Mouse (Mus musculus) cerebellum, postnatal 25 days (tissue): ENCODE measurements at regions not wholly inside any gene's neighbourhood (a gene's known extent, or its start where the extent isn't known, plus 50 kb on each side); places are given as distances from the start of the nearest gene placed in this dataset.

Experiments used
- DNase-seq, 2 experiments: peaks; one replicate each; pipeline ENCODE4 v3.0.0; 2021; ENCODE audit warnings: mixed read lengths in 2 of 2

DNA sequence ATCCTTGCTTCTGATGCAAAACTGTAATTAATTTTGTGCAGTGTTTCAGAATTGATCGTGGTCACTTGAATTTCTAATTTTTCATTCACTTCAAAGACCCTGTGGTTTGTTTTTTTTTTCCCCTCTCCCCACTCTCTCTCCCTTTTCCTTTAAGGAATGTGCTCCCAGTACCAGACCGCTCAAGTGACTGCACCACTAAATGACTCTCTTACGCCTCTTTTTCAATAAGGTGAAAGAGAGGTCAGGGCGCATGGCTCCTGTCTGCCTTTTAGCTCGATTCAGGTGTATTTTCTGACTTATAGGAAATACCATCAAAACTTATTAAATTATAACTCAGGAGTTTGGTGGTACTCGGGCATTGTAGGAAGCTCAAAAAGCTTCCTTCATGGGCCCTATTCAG is 146.0 kb upstream of the Zfp507 start:
- DNase-seq, result no peak

DNA sequence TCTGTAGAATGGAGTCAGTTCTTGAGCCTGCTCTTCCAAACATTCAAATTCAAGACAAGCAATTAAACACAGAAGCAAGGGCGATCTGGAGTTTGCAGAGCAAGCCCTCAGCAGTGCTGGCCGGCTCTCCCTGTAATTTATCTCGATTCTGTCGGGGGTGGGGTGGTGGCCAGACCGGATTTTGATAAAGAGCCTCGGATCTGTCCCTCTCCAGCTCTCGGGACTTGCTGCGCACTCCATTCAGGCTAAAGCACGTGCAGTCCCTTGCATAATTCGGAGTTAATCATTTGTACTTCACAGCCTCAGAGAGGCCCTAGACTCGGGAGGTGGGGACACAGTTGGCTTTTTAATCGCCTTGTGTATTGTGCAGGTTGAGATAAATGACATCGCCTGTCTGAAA is 145.6 kb upstream of the Zfp507 start:
- no peak for DNase-seq

DNA sequence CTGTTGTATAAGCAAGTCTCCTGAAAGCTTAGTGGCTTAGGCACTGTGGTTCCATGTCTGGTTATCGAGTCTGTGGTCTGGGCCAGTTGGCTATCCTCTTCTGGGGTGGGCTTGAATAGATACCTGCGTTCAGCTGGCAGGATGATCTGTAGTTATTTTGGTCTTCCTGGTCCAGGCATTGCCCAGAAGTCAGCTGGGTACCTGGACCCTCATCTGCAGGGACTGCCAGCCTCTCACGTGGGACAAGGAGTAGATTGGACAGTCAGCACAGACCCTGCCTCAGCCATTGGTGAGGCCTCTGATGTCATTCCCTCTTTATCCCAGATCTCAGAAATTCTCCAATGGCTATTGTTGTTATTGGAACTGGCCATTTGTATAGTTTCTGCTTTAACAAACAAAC is 138.3 kb upstream of the Zfp507 start:
- DNase-seq, result no peak

DNA sequence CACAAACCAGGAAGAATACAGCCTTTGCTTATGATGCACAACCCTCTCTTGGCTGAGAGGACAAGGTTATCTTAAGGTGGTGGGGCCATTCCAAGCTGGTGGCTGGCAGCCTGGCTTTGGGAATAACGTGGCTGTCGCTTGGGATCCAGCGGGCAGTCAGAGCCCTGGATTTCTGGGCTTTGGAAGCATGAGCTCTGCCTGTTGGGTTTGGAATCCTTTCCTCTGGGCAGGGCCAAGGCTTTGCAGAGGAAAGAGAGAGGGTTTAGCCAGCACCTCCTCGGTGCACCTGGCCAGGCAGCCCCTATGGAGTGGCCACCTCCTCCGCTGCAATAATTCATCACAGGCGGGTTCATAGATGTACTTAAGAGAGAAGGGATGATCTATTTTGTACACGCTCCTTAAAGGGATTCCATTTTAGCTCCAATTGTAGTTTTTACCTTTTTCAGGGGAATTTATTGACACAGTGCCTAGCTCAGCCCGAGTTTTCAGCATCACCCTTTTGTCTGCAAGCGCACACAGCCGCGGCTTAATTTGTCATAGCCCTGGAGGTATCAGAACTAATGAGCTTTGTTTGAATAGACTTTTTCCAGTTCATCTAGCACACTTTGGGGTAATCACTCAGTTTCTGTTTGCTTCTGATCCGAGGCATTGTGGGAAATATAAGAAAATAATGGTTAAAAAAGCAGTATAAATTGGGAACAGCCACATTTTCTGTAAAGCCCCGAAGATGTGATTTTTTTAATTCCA is 135.5 kb upstream of the Zfp507 start:
- DNase-seq, result no peak

DNA sequence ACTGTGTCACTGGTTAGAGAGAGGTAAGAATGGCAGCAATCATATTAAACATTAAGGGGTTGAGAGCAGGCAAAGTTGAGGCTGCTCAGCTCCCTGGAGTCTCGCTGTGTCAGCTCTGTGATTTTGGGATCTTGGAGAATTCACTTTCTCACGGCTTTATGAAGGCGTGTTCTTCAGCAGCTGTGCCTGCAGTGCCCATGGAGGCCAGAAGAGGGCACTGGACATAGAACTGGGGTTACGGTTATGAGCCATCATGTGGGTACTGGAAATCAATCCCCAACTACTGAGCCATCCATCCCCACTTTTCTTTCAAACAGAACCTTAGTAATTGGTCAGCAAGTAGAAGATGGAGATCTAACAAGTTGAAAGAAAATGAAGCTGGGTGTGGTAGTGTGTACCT is 123.9 kb upstream of the Zfp507 start:
- DNase-seq, result no peak

DNA sequence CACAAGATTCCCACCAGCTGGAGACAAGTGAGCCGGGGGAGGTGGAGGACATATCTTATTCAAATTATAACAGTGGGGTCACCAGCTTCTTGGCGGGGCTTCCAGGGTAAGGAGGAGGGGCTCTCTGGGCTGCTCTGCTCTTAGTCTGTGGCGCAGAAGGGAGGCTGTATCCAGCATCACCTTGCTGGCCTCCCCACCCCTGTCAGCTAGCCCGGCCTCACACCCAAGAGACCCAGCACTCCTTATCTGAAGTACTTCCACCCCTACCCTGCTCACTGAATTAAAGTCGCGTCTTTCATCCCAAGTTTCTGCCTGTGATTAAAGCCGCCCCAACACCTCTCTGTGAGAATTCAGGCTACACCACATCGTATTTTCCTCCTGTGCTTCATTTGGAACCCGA is 119.8 kb upstream of the Zfp507 start:
- no peak for DNase-seq

DNA sequence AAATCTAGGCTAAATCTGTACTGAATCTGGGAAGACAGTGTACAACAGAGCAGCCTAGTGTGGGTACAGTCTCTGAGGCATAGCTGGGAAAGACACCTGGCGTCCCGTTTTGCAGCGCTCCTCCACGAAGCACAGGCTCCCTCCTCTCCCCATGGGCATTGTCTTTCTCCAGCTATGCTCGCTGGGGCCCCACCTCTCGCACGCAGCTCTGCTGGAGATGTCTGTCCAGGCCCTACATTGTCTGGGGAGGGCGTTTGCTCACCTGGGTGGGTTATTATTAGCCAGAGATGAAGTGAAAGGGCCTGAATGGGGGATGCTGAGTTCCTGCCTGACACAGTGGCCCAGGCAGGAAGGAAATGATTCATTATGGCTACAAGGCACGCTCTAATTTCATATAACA is 118.1 kb upstream of the Zfp507 start:
- no peak for DNase-seq

DNA sequence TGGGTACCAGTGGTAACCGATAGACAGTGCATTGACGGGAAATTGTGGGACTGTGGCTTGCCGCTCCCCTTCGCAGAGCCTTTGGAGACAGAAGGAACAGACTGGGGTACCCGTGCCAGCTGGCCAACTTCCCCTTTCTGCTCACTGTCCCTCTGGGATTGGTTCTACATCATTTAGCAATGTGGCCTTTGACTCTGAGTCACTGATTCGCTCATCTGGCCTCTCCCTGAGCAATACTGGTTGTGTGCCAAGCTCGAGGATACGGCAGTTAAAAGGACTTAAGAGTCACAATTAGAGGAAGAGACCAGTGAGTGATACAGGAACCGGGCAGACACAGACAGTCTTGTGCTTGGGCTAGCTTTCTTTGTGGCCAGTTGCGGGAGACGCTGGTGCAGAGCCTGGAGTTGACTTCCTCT is 117.4 kb upstream of the Zfp507 start:
- DNase-seq, result peak; percentile 13 to 52

DNA sequence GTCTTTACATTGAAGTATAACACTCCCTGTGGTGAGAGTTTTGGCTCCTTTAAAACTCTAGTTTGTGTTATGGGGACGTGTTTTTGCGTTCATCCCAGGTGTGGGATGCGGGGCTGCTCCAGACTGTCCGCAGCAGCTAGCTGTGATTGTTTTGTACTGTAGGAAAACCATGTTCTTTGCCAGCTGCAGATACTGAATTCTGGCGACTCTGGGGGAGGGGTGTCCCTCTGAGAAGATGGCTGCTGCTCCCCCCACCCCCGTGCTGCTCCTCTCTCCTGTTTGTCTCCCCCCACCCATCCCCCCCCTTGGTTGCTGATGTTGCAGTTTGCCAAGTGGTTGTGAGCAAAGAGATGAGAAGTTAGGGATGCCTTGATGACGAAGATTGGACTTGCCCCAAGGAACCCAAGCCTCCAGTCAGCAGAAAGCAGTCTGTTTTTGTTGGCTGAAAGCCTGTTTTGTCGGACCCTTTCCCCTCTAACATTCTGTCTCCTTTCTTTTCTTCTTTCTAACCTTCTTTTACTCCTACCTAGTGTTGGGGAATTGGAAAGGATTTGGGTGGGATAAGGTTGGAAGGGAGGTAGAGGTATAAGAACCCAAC is 107.4 kb upstream of the Zfp507 start:
- DNase-seq, result no peak

DNA sequence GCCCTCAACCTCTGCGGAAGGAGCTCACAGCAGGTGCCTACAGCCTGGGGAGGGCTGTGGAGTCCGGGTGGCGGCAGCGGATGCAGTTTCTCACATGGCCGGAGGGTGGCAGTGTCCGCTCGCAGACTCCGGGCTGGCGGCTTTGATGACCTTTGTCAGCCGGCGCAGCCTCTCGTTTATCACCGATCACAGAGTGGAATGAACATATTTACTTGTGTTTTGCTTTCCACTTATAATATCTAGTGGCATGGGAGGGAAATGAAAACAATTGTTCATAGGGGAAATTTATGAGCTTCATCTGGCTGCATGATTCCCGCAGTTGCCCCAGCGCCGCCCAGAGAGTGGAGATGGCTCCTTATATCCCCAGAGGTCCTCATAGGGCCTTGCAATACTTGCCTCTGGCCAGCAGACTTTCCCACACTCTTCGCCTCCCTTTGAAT is 99.2 kb upstream of the Zfp507 start:
- DNase-seq, result peak; percentile 81 to 89

DNA sequence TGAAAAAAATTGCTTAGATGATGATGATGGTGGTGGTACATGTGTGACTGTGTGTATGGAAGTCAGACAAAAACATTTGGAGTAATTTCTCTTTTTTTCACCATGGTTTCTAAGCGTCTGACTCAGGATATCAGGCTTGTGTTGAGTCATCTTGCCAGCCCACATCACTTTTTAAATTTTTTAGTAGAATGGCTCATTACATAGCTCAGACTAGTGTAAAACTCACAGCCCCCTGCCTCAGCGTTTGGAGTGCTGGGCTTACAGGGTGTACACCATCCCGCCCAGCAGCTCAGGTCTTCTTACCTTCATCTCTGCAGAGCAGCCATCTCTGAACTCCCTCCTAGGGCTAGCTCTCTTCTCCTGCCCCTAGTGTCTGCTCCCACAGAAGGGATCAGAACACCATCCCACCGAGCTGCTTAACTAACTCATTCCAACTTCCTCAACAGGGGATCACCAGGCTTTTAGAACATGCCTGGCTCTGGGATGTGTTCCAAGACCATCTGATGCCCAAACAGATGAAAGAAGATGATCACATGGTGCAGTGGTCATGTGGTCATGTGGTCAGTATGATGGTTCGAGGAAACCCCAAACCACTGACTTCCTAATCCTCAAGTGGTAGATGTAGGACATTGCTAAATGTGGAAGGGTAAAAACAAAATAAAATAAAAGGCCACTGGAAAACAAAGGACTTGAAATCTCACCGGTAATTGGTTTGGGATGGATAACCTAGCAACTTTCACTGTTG is 96.1 kb upstream of the Zfp507 start:
- no peak for DNase-seq

DNA sequence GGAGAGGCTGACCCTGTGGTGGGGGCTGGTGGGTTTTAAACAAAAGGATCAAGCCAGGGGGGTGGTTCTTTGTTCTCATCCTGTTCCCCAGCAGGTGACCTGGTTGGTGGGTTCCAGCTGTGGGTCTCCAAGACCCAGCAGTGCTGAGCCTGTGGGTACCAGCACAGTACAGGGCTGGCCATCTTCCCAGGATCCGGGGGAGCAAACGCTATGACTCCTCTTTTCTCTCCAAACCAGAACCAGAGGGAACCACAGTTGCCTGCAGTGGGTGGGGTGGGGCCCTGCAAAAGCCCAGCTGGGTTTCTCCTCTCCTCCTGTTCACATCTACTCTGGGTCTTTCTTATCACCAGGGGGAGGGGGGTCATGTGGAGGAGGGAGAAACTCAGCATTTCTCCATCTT is 90.5 kb upstream of the Zfp507 start:
- DNase-seq, result no peak

DNA sequence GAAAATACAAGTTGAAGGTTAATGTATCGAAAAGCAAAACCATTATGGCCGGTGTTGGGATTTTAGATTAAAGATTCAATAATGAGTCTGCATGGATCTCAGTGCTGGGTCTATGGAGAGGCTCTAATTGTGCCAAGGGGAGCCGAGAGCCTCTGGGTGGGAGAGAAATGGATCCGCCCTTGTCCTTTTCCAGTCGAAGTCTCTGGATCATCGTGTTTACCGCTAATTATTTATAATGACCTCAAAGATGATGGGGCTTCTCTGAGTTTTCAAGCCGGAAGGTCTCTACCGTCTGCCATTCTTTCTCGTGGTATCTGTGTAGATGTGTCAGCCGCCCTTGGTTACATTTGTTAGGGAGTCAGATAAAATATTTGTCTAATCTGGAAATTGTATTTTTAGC is 83.2 kb upstream of the Zfp507 start:
- no peak for DNase-seq

DNA sequence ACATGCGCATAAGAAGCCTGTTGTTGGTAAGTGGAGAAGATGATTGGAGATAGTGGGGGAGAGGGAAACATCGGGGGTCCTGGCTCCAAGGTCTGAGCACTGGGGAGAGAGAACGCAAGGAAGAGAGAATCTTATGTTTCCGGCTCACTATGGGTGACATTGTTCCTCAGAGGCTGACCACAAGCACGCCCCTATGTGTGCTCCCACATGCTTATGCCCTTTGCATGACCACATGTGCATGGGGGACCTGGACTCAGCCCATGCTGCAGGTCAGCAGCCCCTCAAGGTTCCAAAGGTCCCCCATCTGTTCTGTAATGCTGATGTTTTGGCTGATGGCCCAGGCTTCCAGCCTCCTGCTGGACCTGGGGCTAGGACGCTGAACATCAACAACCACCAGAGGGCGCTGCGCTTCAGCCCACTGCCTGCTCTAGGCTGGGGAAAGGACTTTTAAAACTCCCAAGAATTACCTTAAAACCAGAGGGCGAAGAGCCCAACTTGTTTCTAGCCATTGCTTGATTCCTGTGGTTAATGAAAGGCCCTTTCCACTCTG is 77.0 kb upstream of the Zfp507 start:
- peak; percentile 62 to 77 for DNase-seq

DNA sequence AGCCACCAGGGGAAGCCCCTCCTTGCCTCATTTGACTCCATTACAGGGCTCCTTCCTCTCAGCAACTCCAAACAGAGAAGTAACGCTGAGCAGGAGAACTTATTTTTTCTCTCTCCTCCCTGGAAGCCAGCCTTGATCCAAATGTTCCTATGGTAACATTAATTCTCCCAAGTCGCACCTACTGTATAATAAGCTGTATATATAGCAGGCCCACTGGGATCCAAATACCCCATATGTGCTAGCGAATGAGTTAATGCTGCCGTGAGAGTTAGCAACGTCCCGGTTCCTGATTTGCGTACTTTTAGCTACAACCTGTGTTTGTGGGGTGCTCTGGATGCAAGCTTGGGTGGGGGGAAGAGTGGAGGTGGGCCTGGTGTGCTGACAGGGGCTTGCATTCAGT is 75.4 kb upstream of the Zfp507 start:
- DNase-seq, result no peak

DNA sequence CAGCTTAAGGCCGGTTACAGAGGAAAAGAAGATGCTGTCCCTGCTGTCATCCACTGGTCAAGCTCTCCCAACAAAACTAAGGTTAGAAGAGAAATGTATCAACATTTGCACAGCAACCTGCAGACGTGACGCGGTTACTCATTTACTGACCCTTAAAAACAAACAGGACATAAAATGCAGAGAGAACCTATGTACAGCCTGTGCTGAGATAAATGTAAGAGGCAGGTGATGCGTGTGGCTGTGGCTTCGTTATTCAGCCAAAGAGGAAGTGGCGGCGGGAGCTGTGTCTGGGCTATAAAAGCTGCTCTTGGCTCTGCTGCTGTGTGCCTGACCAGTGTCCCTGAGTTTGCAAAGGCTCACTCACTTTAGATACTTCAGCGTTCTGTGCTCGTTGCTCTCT is 58.2 kb upstream of the Zfp507 start:
- no peak for DNase-seq

DNA sequence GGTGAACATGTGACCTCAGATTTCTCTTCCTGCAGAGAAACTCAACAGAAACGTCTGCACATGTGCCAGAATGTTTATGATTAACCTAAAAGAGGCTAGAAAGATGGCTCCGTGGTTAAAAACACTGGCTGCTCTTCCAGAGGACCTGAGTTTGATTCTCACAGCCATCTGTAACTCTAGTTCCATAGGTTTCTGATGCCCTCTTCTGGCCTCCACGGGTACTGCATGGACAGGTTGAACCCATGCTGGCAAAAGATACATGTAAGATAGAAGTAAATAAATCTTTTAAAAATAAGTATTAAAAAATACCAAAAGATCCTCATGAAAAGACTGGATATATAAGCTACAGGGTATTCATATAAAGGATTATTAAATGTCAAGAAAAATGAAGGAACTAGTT is 56.8 kb upstream of the Zfp507 start:
- DNase-seq, result peak in 1 of 2 experiments; percentile 18

DNA sequence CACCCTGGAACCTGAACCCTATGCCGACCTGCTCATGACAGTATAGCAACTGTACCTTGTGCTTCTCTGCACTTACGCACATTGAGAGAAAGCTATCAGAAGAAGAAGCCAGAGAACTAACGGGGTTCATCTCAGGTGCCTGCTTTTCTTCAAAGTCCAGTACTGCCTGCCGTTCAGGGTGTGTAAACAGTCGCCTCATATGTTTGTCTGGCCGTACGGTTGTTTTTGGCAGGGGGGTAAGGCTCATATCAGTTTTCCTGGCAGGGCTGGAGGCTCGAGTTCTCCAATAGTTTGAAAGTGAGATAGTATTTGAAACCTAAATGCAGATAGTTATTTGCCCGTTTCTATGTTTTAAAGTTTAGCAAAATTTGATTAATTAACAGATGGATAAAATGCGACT is 54.9 kb upstream of the Zfp507 start:
- no peak for DNase-seq
